Mouse (Mus musculus): ENCODE measurements around the gene Iqcd.

- TF ChIP-seq CTCF (IDR thresholded peaks at IDR 0.05; ENCODE audit: borderline replicate concordance, insufficient read depth, low read length), result no peak
- no peak for TF ChIP-seq POLR2A (IDR thresholded peaks at IDR 0.05; ENCODE audit: low read depth, low read length)
These were observed 62.4 kb downstream of the Iqcd start for GRCm38 (mm10) chr5:120651230-120651629.

Data from embryonic fibroblast, embryonic 13.5 days (primary cell).